ENCODE assay signal across 15 mouse cellular contexts in genomic region chr15:27760655-27761054, GRCm38 (mm10).
DNase-seq lines count a peak whose midpoint lies in the region; ATAC-seq and TF ChIP-seq lines count a peak whose summit lies in the region.
"Had no signal": no experiment of that assay in that cellular context is flagged by ENCODE, and none has a peak within 500 bp of the region (broad histone marks: within the 10 kb centered on the region; RNA-seq: fewer than 3 reads in every experiment).

No protein-coding gene starts in this region.

- TF ChIP-seq EP300 in stomach, postnatal 0 days (optimal IDR thresholded peaks at IDR 0.05) = no peak

- no peak for DNase-seq in heart, adult 18-20 months
- no peak for DNase-seq in midbrain, embryonic 10.5 days (ENCODE audit: low spot score)
- no peak for DNase-seq in limb, embryonic 11.5 days (ENCODE audit: low spot score)
- no peak for DNase-seq in stomach, postnatal 0 days (ENCODE audit: low spot score)
- DNase-seq in left cerebral cortex, adult 18-20 months (ENCODE audit: low spot score in 2 of 2) = no peak
- DNase-seq in left cerebral cortex, adult 9 months (ENCODE audit: low spot score in 2 of 2) = no peak
- DNase-seq: B cell, adult 2 months; cerebellum, adult 18-20 months; heart, adult 2 months; kidney, postnatal 4 days; lung, adult 2 months; thymus, postnatal 14 days had no signal

- H3K9me3 ChIP-seq in heart, embryonic 16.5 days (replicated peaks; ENCODE audit: control insufficient read depth, low read length) = no peaks in the 10 kb centered on the region
- no peaks in the 10 kb centered on the region for H3K9me3 ChIP-seq in midbrain, embryonic 16.5 days (replicated peaks; ENCODE audit: control insufficient read depth, low read length, poor library complexity, severe bottlenecking)
- H3K9me3 ChIP-seq in midbrain, embryonic 10.5 days (replicated peaks) = no peaks in the 10 kb centered on the region
- H3K9me3 ChIP-seq in limb, embryonic 11.5 days (ENCODE audit: control insufficient read depth, low read length) = no peaks in the 10 kb centered on the region
- no peaks in the 10 kb centered on the region for H3K9me3 ChIP-seq in stomach, postnatal 0 days (ENCODE audit: control insufficient read depth, low read length)
- H3K9me3 ChIP-seq: G1E had no signal

- H3K36me3 ChIP-seq in heart, embryonic 16.5 days (ENCODE audit: control insufficient read depth, insufficient read depth) = peaks cover 45% of the 10 kb centered on the region
- H3K36me3 ChIP-seq in midbrain, embryonic 16.5 days (ENCODE audit: control insufficient read depth, insufficient read depth, low read length) = peaks cover 22% of the 10 kb centered on the region
- H3K36me3 ChIP-seq in midbrain, embryonic 10.5 days = peaks cover 86% of the 10 kb centered on the region
- peaks cover 8% of the 10 kb centered on the region; the same call in 1 of the 2 replicates for H3K36me3 ChIP-seq in limb, embryonic 11.5 days (ENCODE audit: control insufficient read depth, insufficient read depth, low read length)
- peaks cover 33% of the 10 kb centered on the region for H3K36me3 ChIP-seq in stomach, postnatal 0 days (ENCODE audit: control insufficient read depth, insufficient read depth, low read length)
- H3K36me3 ChIP-seq: G1E had no signal

- no peak for ATAC-seq in heart, embryonic 16.5 days (replicated peaks; ENCODE audit: extremely low read depth, insufficient read depth, low FRiP score)
- 0 out of 2 replicates have a peak, but pooled peaks have one; percentile 23 for ATAC-seq in midbrain, embryonic 16.5 days
- no peak for ATAC-seq in limb, embryonic 11.5 days (ENCODE audit: insufficient number of reproducible peaks, low FRiP score, low TSS enrichment, low read depth)
- ATAC-seq in stomach, postnatal 0 days (ENCODE audit: low FRiP score, low TSS enrichment) = no peak

- H3K4me3 ChIP-seq in heart, embryonic 16.5 days (ENCODE audit: low read length) = no peak overlapping the region
- no peak overlapping the region for H3K4me3 ChIP-seq in midbrain, embryonic 16.5 days (ENCODE audit: low read depth, low read length)
- no peak overlapping the region for H3K4me3 ChIP-seq in midbrain, embryonic 10.5 days
- H3K4me3 ChIP-seq in limb, embryonic 11.5 days (ENCODE audit: low read depth, low read length) = no peak overlapping the region
- H3K4me3 ChIP-seq in stomach, postnatal 0 days (ENCODE audit: low read depth, low read length) = no peak overlapping the region
- H3K4me3 ChIP-seq: heart, adult 2 months had no signal

- H3K9ac ChIP-seq in heart, embryonic 16.5 days (ENCODE audit: low read length) = no peak overlapping the region
- no peak overlapping the region for H3K9ac ChIP-seq in midbrain, embryonic 16.5 days (ENCODE audit: low read depth, low read length)
- no peak overlapping the region for H3K9ac ChIP-seq in limb, embryonic 11.5 days (ENCODE audit: low read length)
- no peak overlapping the region for H3K9ac ChIP-seq in stomach, postnatal 0 days (ENCODE audit: low read length)

- H3K4me1 ChIP-seq in heart, embryonic 16.5 days (ENCODE audit: control insufficient read depth, insufficient read depth, low read length) = no peaks in the 10 kb centered on the region
- H3K4me1 ChIP-seq in midbrain, embryonic 16.5 days (ENCODE audit: control insufficient read depth, insufficient read depth, low read length) = no peaks in the 10 kb centered on the region
- H3K4me1 ChIP-seq in midbrain, embryonic 10.5 days = peaks cover 4% of the 10 kb centered on the region; the same call in 1 of the 2 replicates
- peaks cover 10% of the 10 kb centered on the region for H3K4me1 ChIP-seq in limb, embryonic 11.5 days (ENCODE audit: control insufficient read depth, insufficient read depth, low read length)
- H3K4me1 ChIP-seq in stomach, postnatal 0 days (replicated peaks; ENCODE audit: control insufficient read depth, insufficient read depth) = no peaks in the 10 kb centered on the region

- 0 out of 2 replicates have a peak overlapping the region, but pooled peaks have one; percentile 10 for H3K27ac ChIP-seq in heart, embryonic 16.5 days (ENCODE audit: low read length)
- H3K27ac ChIP-seq in midbrain, embryonic 16.5 days (ENCODE audit: low read length) = peak overlapping the region; percentile 24
- no peak overlapping the region; the same call in 1 of the 2 replicates for H3K27ac ChIP-seq in midbrain, embryonic 10.5 days (replicated peaks)
- peak overlapping the region; percentile 53; the same call in 1 of the 2 replicates for H3K27ac ChIP-seq in limb, embryonic 11.5 days (replicated peaks; ENCODE audit: low read depth, low read length)
- H3K27ac ChIP-seq in stomach, postnatal 0 days (replicated peaks) = peak overlapping the region; percentile 49; the same call in 1 of the 2 replicates
- H3K27ac ChIP-seq: heart, adult 2 months had no signal

- TF ChIP-seq CTCF in stomach, postnatal 0 days (IDR thresholded peaks at IDR 0.05; ENCODE audit: low read depth) = no peak

- WGBS in heart, embryonic 16.5 days = 71% methylated on average over 1 of the region's 1 CpGs
- WGBS in midbrain, embryonic 16.5 days = 100% methylated on average over 1 of the region's 1 CpGs
- 94% methylated on average over 1 of the region's 1 CpGs for WGBS in midbrain, embryonic 10.5 days
- 81% methylated on average over 1 of the region's 1 CpGs for WGBS in limb, embryonic 11.5 days
- WGBS in stomach, postnatal 0 days = 64% methylated on average over 1 of the region's 1 CpGs

- no peaks in the 10 kb centered on the region for H3K27me3 ChIP-seq in heart, embryonic 16.5 days (ENCODE audit: control insufficient read depth, insufficient read depth, low read length)
- no peaks in the 10 kb centered on the region for H3K27me3 ChIP-seq in midbrain, embryonic 16.5 days (ENCODE audit: control insufficient read depth, insufficient read depth, low read depth, low read length)
- H3K27me3 ChIP-seq in midbrain, embryonic 10.5 days (ENCODE audit: low read depth, poor library complexity, severe bottlenecking) = no peaks in the 10 kb centered on the region
- no peaks in the 10 kb centered on the region for H3K27me3 ChIP-seq in limb, embryonic 11.5 days (ENCODE audit: control insufficient read depth, insufficient read depth, low read length)
- no peaks in the 10 kb centered on the region for H3K27me3 ChIP-seq in stomach, postnatal 0 days (ENCODE audit: control insufficient read depth, insufficient read depth, low read length)

- no peak overlapping the region for H3K4me2 ChIP-seq in heart, embryonic 16.5 days (ENCODE audit: low read depth, low read length)
- H3K4me2 ChIP-seq in midbrain, embryonic 16.5 days (ENCODE audit: low read length) = no peak overlapping the region
- no peak overlapping the region for H3K4me2 ChIP-seq in limb, embryonic 11.5 days (ENCODE audit: low read depth, severe bottlenecking)
- H3K4me2 ChIP-seq in stomach, postnatal 0 days (replicated peaks; ENCODE audit: low read depth) = no peak overlapping the region
